Mouse (Mus musculus) stomach, postnatal 0 days (tissue): ENCODE data around the gene Tmx1.

Source experiments
- CTCF ChIP-seq: IDR thresholded peaks from 2 replicates; pipeline ENCODE4 v1.5.1; 2016; ENCODE audit warnings: antibody characterized with exemption, low read depth, mild to moderate bottlenecking, moderate library complexity
- EP300 ChIP-seq: optimal IDR thresholded peaks from 2 replicates; pipeline ENCODE3; 2016; ENCODE audit warnings: antibody characterized with exemption

DNA sequence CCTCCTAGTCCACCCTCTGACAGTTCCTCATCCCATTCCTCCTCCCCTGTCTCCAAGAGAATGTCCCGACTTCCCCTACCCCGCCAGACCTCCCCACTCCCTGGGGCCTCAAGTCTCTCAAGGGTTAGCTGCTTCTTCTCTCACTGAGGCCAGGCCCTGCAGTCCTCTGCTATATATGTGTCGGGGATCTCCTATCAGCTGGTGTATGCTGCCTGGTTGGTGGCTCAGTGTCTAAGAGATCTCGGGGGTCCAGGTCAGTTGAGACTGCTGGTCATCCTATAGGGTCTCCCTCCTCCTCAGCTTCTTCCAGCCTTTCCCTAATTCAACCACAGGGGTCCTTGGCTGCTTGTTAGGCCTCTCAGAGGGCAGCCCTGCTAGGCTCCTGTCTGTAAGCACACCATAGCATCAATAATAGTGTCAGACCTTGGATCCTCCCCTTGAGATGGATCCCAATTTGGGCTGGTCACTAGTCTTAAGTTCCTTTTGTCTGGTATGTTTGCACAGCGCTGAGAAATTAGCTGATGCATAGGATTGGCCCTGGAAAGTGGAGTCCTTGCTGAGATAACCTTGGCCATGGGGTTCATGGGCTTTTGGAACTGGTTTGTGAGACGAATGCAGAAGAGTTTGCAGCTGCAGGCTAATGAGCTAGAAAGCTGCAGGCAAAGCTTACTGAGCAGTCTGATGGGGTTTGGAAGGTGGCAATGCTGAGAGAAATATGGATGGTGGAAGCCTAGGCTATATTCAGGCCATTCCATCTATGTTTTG lies 34.0 kb downstream of the Tmx1 start:
- TF ChIP-seq CTCF = no peak
- no peak for TF ChIP-seq EP300
